Mouse (Mus musculus): ENCODE data around the gene Mstn.

Gene Mstn

DNA sequence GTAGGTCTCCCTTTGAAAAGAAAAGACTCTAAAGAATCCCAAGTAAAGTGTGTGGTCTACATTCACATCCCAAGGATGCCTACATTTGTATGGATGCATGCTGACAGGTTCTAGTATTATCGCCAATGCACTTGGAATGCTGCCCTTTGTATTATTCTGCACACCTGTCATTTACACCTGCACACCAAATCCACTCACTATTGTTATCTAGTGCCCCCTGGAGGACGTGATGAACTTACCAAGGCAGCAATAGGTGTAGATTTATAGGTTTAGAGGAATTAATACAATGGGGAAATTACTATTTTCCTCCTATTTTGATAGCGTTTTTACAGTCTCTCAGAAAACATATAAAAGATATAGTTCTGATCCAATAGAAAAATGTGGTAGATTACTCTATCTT is 31.7 kb downstream of the Mstn start:
- peak; percentile 54 for DNase-seq (ENCODE audit: low read depth)

DNA sequence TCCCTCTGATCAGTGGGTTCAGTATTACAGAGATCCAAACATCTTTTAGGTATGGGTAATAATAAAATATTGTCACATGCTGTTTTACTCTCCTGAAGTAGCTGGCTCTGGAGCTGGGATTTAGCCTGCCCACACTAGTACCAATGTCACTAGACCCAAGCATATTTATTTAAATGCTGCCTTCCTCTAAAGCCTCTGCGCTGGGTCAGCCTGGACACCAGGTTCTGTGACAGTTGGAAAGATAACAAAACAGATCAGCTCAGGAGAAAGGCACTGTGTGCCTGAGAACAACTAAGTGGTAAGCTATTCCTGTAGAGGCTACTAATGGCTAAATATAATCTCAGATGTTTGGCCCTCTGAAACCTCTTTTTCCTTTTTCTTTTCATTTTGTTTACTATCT is 49.1 kb downstream of the Mstn start:
- no peak for DNase-seq (ENCODE audit: low read depth)

All from induced T-regulatory cell, adult 2 months (primary cell).